Comparison of ENCODE assay signal across 8 mouse cellular contexts in the genomic region with DNA sequence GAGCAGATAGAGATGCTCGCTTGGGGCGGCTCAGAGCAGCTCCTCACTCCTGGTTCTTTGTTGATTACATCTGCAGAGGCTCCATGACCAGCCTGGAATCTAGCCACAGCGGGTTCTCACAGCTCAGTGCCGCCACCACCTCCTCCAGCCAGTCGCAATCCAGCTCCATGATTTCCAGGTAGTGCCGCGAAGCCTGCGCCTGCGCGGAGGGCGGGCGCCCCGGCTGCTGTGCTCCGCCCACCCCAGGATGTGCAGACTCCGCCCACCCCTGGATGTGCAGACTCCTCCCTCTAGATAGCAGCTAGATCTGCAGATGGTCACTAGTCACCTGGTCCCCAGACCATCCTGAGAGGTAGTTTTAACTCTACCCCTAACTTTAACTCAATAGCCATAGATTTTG. TPM values are rescaled to one million over a fixed set of nuclear protein-coding genes. Genes with fewer than 3 reads are reported as not detected.
DNase-seq lines count a peak whose midpoint lies in the region; ATAC-seq lines count a peak whose summit lies in the region.

No protein-coding gene starts in this region.

- peak overlapping the region; percentile 32; the same call in 1 of the 2 replicates for H3K4me3 ChIP-seq in limb, embryonic 10.5 days

- no peak for ATAC-seq in CD4-positive, CD25-positive, alpha-beta regulatory T cell, adult 4 months

- peaks cover 72% of the 10 kb centered on the region for H3K36me3 ChIP-seq in limb, embryonic 10.5 days

- H3K27ac ChIP-seq in limb, embryonic 10.5 days, result peak overlapping the region; percentile 62

- DNase-seq in CD4-positive, CD25-positive, alpha-beta regulatory T cell, adult 2 months (ENCODE audit: low read depth, low spot score), result peak; percentile 24
- peak; percentile 61 for DNase-seq in testis, postnatal 10 days (ENCODE audit: low spot score)
- no peak for DNase-seq in testis, postnatal 14 days (ENCODE audit: low spot score)
- peak; percentile 84 for DNase-seq in limb, embryonic 10.5 days (ENCODE audit: low spot score)
- no peak for DNase-seq in urinary bladder, postnatal 25 days (ENCODE audit: low spot score)
- DNase-seq in cerebellum, adult 8-10 months, result no peak
- no peak for DNase-seq in layer of hippocampus, postnatal 10 days (ENCODE audit: low spot score in 2 of 2)

- H3K27me3 ChIP-seq in limb, embryonic 10.5 days (ENCODE audit: low read depth, poor library complexity, severe bottlenecking), result no peaks in the 10 kb centered on the region

- WGBS in limb, embryonic 10.5 days, result 3% methylated on average over 15 of the region's 15 CpGs

- peaks cover 39% of the 10 kb centered on the region for H3K4me1 ChIP-seq in limb, embryonic 10.5 days

- no peaks in the 10 kb centered on the region for H3K9me3 ChIP-seq in limb, embryonic 10.5 days (replicated peaks)

RNA-seq across cellular contexts. Expression of gene Sec14l1, which starts 41.8 kb away (rescaled TPM):
- polyA plus RNA-seq in CD4-positive, CD25-positive, alpha-beta regulatory T cell, adult 4 months (2017; shearing (Covaris generic)), result 10 to 100 TPM; 11.9 to 18.9 TPM
- 40.1 and 47.8 TPM in 2 replicates for polyA plus RNA-seq in limb, embryonic 10.5 days (2016; fragmentation: Nextera tagmentation; extraction: Ambion mirVana)
- 100 to 1,000 TPM; 151 to 152 TPM for total RNA-seq in layer of hippocampus, postnatal 10 days (2021)

RNA-seq across cellular contexts. Expression of gene Sept9, which starts 42.7 kb away (rescaled TPM):
- polyA plus RNA-seq in CD4-positive, CD25-positive, alpha-beta regulatory T cell, adult 4 months (2017; shearing (Covaris generic)), result 100 to 1,000 TPM; 277 to 424 TPM
- 265 and 282 TPM in 2 replicates for polyA plus RNA-seq in limb, embryonic 10.5 days (2016; fragmentation: Nextera tagmentation; extraction: Ambion mirVana)
- total RNA-seq in layer of hippocampus, postnatal 10 days (2021), result 10 to 100 TPM; 79.5 to 90.0 TPM

Comparison
In these comparisons a context has a peak if more than half of its experiments do, and no peak if none do; other contexts are left out.
1. DNase-seq: peak in CD4-positive, CD25-positive, alpha-beta regulatory T cell, adult 2 months (single experiment), testis, postnatal 10 days (single experiment) and limb, embryonic 10.5 days (single experiment); none in testis, postnatal 14 days (single experiment), urinary bladder, postnatal 25 days (single experiment), cerebellum, adult 8-10 months (single experiment) and layer of hippocampus, postnatal 10 days (0 of 2).